Mouse (Mus musculus) C2C12 (cell line): ENCODE results near the gene Caln1.

Experiments used
- CEBPB ChIP-seq: IDR thresholded peaks from one replicate; pipeline ENCODE4 v1.6.1; 2011; ENCODE audit warnings: low read depth, mild to moderate bottlenecking, control low read depth, moderate library complexity
- CTCF ChIP-seq: IDR thresholded peaks from one replicate; pipeline ENCODE4 v1.5.1; 2011; ENCODE audit not compliant: control insufficient read depth, insufficient read depth, insufficient read length
- MAX ChIP-seq: IDR thresholded peaks from one replicate; pipeline ENCODE4 v1.6.1; 2011; ENCODE audit warnings: mild to moderate bottlenecking, control low read depth
- MYOG ChIP-seq: IDR thresholded peaks from one replicate; pipeline ENCODE4 v1.6.1; 2011; ENCODE audit not compliant: control insufficient read depth, insufficient read length; ENCODE audit errors: extremely low read depth
- USF1 ChIP-seq: IDR thresholded peaks from one replicate; pipeline ENCODE4 v1.6.1; 2011; ENCODE audit warnings: low read depth, mild to moderate bottlenecking, control low read depth, moderate library complexity

GRCm38 (mm10) chr5:130458076-130458475, 88.8 kb downstream of the Caln1 start:
- TF ChIP-seq CTCF (no peak), USF1 (no peak), MAX (no peak), MYOG (no peak), CEBPB (no peak)
